Mouse (Mus musculus): ENCODE results near the gene Rad23a.

Gene Rad23a

DNA sequence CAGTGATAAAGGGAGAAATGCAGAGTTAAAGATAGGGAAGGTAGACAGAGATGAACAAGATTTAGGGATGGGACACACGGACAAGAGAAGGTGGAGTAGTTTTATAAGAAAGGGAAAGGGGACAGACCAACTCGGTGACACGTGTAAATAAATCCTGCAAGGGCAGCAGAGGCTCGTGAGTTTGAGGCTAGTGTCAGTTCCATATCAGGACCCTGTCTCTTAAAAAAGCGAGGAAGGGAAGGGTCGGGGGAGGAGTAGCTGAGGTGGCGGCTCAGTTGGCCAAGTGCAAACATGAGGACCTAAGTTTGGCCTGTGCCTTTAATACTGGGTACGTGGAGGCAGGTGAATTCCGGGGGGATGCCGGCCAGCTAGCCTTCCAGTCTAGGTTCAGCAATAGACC lies 29.2 kb downstream of the Rad23a start:
- DNase-seq: no peak

DNA sequence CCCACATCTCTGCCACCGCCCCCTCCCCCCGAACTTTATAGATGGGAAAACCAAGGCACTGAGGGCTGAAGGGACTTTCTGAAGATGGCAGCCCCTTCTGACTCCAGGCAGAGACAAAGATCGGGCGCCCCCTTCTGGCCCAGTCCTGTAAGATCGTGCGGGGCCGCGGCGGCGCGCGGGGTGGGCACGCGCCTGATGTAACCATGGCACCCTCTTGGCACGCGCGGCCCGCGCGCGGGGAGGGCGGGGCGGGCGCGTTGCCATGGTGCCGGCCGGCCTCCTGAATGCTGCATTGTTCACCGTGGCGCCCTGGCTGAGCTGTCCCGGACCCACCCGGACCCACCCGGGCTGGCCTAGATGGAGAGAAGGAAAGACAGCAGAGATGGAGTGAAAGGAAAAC lies 29.6 kb downstream of the Rad23a start:
- peak; percentile 91 for DNase-seq

DNA sequence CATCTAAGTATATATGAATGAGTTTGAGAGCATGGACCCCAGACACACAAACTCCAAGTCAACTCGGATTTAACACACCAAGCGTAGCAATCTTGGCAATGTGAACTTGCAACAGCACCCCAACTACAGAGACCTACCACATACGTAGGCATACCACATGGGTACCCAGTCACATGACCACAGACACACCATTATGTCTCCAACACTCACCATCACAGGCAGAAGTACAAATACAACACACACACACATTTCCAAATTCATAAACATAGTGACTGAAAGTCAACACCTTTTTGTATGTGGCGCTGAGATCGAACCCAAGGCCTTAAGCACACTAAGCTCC lies 30.6 kb downstream of the Rad23a start:
- DNase-seq: no peak

DNA sequence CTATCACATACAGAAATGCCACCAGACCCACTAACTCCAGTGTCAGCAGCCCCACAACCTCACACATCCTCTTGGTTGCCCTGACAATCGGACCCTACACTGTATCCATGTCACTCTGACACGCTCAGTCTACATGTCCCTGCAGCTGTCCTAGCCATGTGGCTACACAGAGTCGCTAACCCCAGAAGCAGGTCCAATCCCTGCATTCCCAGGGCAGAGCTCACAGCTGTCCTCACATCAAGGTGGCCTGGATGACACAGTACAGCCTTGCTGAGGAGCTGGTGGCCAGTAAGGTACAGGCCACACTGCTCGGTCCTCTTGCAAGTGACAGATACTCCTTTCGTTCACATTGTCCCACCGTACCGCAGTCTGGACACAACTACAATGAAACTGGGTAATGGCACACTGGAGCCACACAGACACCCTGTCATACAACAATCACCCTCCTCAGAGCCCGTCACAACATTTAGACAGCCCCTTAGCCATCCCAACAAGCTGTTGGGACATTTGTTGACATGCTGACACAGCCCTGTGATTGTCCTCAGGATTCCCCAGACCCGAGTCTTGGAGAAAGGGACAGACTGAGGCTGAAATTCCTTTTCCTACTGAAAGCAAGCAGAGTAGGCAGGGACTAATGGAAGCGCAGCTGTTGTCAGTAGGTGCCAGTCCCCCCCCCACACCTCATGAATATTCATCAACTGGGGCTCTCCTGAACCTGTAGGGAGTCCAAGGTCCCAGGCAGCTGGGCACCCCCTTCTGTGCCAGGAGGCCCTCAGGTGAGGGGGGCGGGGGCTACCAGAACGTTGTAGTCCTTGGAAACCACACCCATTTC lies 31.1 kb downstream of the Rad23a start:
- DNase-seq: no peak

DNA sequence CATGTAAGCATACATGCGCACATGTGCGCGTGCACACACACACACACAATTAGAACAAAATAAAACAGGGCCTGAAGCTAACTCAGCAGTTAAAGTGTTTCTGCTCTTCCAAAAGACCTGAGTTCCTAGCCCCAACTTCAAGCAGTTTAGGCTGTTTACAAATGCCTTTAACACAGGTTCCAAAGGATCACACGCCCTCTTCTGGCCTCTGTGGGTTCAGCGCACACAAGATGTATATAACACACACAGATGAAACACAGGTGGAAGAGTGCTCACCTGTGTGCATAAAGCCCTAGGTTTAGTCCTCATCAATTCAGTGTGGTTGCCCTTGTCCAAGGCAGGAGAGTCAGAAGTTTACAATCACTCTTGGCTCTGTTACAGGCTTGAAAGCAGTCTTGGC lies 34.4 kb downstream of the Rad23a start:
- DNase-seq: no peak

DNA sequence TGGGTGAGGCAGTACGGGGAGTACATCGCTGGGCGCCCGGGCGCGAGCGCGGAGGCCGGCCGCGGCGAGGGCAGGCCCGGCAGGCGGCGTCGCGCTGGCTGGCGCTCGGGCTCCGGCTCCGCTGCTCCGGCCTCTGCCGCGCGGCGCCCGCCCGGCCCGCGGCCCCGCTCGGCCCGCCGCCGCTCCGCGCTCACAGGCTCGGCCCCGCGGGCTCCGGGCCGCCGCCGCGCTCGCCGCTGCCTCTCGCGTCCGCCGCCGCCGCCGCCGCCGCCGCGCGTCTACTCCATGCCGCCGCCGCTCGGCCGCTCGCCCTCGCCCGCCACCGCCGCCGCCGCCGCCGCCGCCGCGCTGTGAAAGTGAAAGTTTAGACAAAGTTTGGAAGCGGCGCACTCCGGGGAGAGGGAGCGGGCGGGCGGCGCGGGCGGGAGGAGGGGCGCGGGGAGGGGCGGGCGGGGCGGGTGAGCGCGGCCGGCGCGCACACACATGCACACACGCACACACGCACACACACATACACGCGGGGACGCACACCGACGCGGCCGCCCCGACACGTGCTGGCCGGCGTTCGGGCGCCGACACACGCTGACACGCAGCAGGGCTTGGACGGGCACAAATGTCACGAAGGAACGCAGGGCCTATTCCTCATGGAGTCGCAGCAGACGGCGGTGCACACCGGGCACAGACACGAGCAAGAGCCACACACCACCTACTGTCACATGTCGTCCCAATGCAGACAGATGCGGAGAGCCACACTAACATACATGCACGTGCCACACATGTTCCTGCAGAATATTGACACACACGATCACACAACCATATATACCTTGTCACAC lies 40.2 kb downstream of the Rad23a start, which contains the start of gene Nfix:
Gene Nfix (minus strand): TSS at position 346 of the 833 bp plus-strand sequence.
- peak; percentile 76 to 87 for DNase-seq

DNA sequence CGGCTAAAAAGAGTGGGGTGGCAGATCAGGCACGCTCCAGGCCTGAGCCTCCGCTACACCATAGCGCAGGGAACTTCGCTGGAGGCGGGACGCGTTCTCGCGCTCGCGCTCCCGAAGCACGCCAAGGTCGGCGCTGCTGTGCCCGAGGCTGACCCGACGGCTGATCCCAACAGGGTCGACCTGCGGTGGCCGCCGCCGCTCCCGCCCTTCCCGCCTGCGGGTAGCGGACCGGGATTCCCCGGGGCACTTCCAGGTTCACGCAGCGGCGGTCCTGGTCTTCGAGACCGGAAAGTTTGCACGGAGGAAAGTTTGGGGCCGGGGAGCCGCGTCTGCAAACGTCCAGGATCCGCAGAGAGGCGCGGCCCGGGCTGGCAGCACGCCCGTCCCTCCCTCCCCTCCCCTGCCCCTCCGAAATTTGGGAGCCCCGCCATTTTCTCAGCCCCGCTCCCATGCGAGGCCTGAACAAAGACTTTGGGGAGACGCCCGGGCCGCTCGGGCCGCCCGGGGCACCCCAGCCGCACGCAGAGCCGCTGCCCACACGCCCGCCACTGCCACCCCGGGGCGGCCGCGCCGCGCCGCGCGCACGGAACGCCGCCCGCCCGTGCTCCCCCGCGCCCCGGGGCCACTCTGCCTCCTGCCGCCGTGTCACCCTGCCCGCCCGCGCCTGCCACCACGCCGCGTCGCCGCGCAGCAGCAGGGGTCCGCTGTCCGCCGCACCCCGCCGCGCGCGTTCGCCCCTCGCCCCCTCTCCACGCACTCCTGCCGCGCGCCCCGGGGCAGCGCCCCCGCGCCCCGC lies 41.1 kb downstream of the Rad23a start:
- DNase-seq: peak; percentile 62 to 71

DNA sequence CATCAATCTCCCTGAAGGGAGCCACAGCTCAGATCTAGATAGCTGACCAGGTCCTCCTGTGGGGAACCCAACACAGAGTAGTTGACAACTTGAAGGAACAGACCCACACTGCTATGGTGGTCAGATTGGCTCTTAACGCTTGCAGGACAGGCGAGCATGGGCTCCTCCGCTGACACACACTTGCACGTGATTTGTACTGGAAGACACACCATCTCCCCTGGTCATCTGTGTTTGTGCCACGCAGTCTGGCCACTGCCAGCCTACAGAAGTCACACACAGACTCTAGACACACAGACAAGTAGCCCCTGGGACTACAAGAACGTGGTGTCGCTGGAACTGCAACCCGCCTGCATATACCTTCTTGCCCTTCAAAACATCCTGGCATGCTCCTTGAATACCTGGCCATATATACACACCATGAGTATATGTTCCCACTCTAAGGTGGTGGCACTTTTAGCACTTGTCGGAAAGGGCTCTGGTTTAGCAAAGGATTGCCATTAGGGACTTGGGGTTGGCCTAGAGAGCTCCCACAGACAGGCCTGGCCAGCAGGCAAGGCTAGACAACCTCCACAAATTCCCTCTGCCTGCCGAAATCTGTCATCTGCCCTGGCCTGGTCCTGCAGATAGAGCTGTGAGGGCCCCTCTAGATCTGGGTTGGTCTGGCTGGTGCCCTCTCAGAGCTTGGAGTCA lies 41.9 kb downstream of the Rad23a start:
- no peak for DNase-seq

DNA sequence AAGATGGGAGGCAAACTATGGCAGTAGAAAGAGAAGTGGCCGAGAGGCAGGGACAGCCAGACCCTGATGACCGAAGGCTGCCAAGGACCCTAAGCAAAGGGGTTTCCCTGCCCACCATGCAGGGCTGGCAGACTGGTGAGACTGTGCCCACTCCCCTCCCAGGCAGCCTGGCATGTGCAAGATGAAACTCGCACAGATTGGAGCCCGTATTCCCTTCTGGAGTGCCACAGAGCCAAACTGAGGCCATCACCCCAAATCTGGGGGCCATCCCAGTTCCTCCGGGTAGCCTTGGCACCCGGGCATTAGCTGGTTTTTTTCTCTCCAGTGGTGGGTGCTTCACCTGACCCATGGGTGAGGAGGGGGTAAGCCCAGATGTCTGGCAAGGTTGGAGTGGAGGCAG lies 42.5 kb downstream of the Rad23a start:
- no peak for DNase-seq

DNA sequence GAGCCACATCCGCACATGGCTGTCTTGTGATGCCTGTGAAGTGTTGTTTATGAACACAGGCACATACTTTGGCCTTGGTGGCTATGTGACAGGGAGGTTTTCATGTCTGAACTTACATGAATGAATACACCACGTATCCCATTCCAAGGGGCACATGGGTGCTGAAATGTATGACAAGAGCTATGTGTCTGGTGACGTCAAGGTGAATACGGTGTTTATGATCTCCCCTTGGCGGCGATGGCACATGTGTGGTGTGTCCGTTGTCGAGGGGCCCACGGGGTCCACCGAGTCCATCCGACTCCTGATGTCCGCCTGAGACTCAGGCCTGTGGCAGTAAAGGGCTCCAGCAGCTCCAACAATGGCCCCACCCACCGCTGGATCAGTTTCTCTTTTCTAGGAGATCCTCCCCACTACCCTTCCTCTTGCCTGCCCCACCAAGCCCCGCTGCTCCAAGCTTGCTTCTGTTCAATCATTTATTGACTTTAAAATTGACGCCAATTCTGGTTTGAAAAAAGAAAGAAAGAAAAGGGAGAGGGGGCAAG lies 43.1 kb downstream of the Rad23a start:
- no peak for DNase-seq

DNA sequence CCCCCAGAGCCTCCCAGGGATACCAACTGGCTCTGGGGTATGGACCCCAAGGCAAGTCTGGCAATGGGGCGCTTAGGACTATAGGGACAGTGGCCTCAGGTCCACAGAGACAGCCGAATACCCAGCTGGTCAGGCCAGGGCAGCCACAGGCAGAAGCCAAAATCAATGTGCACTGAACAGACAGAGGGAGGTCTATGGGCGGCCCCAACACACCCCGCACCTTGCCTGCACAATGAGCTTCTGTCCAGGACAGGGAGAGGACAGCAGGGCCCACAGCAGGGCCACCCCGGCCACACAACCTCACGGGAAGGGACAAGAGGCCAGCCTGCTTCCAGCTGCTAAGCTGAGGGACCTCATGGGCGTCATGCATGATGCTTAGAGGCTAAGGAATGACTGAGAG lies 46.0 kb downstream of the Rad23a start:
- DNase-seq: no peak

DNA sequence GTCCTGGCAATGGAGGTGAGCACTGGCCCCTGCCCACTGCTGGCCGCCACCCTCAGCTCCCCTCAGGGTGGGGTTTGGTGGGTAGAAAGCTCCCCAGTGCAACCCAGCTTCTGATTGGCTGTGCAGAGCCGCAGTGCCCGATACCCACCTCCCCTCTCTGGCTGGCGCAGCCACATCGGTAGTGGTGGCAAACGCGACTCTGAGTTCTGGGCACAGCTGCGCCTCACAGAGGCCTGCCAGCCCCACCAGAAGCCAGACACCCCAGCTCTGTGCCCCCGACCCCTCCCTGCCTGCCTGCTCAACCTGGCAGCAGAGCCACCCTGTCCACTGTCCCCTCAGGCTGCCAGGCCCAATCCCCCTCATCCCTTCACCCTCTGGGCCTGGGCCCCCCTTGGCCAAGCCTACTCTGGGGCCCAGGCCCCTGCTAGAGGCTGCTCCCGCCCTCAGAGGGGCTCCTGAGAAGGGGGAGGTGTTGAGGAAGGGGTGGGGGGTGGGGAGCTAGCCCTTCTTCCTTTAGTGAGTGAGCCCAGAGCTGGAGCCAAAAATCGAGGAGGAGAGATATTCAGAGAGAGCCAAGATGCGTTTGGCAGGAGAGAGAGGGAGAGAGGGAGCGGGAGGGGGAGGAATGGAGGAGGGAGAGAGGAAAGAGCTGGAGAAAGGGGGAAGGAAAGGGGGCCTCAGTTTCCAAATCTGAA lies 46.5 kb downstream of the Rad23a start:
- no peak for DNase-seq

DNA sequence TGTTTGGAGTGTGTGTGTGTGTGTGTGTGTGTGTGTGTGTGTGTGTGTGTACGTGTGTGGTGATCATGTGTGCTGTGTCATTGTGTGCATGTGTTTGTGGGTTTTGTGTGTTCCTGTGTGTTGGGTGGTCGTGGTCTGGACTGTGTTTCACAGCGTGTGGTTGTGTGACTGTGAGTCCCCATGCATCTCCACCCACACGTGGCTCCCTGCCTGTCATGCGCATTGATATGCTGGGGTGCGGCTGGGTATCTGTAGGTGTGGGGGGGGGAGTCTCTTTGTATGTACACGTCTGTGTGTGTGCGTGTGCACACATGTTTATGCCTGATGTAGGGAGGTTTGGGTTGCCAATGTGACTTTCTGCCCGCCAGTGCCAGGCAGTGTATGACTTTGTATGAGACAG lies 47.3 kb downstream of the Rad23a start:
- no peak for DNase-seq

DNA sequence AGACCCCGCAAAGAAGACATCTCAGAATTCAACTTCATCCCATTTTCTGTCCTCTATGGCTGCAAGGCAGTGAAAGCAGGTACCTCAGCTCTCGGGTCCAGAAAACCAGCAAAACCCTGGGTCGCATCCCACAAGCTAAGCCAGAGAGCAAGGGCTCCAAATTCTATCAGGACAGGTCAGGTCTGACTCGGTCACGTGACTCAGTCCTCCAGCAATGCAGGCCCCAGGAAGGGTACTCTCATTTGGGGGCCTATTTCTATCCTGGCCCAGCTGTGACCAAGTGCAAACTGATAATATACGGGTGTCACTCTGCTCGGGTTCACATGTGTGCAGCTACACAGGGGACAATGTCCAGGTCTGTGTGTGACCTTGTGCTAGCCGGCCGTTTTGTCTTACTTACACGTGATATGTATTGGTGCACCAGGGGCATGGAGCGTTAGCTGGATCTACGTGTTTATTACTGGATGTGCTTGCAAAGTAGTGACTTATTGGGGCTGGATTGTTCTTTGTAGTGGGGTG lies 48.0 kb downstream of the Rad23a start:
- no peak for DNase-seq

DNA sequence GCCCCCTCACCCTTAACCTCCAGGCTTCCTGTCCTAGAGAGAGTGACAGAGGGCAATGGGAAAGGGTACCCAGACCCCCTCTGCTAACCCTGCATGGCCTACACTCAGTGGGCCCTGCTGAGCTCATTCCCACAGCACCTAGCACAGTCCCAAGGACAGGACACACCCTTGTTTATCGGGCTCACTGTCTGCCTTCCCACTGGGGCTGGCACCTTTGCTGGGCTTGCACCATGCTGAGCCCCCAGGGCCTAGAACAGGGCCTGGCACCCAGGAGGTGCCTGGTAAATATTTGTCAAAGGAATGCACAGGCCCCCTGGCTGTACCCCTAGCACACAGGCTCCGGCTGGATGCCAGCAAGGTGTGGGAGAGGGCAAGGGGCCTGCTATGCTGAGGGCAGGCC lies 49.9 kb downstream of the Rad23a start:
- DNase-seq: no peak

DNA sequence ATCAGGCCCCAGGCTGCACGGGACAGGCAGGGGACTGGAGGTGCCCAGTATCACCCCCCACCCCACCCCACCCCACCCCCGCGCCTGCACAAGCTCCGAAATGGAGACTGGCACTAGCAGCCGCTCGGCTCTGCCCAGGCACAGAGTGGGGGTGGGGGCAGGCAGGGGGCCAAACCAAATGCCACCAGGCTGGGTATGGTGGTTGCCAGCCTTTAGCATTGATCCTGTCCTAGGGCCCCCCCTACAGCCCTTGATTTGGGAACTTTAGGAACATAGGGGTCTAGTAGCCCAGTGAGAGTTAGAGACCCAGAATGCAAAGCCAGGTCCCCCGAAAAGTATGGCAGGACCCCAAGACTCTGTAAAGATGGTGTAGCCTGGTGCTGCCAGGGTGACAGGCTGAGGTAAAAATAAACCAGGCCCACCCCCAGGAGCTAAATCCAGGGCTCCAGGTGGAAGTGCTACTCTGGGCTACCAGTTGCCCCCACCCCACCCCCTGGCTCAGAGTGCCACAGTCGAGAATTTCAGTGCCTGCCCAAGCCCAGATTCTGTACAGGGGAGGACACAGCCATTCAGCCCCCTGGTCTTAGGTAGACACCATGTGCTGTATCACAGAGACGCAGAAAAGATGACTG lies 50.5 kb downstream of the Rad23a start:
- no peak for DNase-seq

DNA sequence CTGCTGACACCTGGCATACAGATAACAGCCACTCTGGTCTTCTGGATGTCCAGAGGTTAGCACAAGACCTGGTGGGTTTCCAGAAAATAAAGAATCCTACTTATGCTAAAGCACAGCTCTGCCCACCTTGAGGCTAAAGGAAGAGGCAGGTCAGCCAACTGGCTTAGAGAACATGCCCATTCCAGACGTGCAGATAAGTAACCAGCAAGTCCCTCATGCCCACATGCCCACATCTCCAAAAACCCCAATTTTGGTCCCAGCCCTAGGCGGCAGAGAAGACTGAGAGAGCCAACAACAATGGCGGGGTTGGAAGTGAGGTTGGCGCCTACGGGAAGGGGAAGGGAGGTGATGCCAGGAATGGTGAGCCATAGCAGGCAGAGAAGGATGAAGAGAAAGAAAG lies 51.1 kb downstream of the Rad23a start:
- DNase-seq: no peak

DNA sequence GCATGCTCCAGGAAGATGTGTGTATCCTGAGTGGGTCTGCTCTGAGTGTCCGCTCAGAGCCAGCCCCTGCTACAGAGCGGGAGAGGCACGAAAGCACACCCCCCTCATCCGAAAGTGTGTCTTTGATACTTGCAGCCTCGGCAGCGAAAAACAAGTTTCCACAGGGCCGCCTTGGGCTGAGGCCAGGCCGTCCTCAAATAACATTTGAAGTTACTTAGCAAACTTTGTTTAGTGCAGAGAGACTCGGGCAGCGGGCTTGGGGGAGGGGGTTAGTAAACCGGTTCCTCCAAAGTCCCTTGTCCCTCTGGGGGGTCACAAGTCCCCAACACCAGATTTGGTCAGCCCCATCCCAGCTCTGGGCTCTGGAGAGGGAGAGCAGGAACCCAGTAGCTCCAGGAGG lies 51.6 kb downstream of the Rad23a start:
- peak; percentile 75 to 86 for DNase-seq

DNA sequence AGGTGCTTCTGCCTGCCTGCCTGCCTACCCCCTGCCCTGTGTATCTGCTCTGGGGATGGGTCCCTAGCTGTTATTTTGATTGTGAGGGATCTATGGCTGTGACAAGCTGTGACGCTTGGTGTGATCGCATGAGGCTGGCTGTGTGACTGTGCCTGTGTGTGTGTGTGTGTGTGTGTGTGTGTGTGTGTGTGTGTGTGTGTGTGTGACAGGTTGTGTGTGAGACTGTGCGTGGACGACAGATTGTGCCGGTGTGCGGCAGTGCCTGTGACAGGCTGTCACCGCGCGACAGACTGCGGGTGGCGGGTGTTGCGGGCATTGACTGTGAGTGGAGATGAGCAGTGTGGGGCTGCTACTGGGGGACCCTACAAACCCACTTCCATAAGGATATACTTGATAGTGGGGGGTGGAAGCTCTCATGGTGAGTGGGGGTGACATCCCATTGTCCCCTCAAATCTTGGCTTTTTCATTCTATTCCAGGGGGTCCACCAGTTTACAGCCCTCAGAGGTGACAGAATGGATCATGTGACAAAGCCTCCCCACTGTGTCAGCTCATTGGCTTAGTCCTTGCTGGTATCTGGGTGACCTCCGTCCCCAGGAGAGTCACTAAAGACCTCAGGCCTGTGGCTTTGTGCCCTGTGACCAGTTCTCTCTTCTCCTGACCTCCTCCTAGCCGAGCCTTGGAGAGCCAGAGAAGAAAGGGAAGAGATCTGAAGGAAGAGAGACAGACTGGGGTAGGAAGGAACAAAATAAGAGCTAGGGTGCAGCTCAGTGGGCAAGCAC lies 52.8 kb downstream of the Rad23a start:
- DNase-seq: no peak

DNA sequence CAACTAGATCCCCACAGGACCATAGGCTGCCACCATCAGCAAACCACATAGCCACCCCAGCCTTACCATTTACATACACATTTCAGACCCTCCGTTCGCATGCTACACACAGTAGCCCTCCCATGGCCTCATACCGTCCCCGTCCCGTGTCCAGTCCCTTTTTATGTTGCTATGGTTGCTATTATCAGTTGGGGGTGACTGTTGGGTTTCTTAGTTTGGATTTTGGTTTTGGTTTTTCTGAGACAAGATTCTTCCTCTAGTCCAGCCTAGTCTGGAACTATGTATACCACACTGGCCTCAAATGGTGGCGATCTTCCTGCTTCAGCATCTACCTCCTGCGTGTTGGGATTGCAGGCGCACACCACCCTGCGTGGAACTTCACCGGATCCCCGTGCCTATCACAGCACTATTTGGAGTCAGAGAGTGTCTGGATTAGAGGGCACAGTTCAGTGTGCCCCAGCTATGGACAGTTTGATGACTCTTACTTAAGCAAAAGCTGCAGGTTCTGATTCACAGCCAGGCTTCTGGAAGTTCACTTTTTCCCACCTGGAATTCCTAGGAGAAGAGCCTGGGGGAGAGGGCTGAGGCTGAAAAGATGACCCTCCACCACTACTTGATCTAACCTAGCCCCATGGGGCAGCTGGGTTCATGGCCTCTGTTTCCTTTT lies 53.5 kb downstream of the Rad23a start:
- no peak for DNase-seq

Measured in kidney, postnatal 25 days (tissue).